Mouse (Mus musculus) left cerebral cortex, postnatal 14 days (tissue): ENCODE data around the gene Fancc. TPM values are rescaled to one million over a fixed set of nuclear protein-coding genes. Genes with fewer than 3 reads are reported as not detected.
"Not testable (repeated sequence)": the region's sequence is repeated elsewhere in the genome, so short reads cannot be mapped to it uniquely, and the experiment has no call there.

Experiments used
- DNase-seq, 2 experiments: peaks; one replicate each; pipeline ENCODE4 v3.0.0; 2021 to 2022; ENCODE audit warnings: low spot score in 2 of 2, mixed read lengths in 1 of 2
- intact Hi-C: fragments of 180-260 bp; cut with DNase I; formaldehyde crosslinking; loops from one replicate; pipeline ENCODE4 v1.15.1; 2025
- total RNA-seq, 2 experiments: library from RNA; stranded (reverse); gene quantifications; 2 replicates each; pipeline ENCODE4 v1.2.3; 2021

Fancc gene
- total RNA-seq, 2 experiments from 2014 or later, result 5.4 to 5.6 TPM

DNA sequence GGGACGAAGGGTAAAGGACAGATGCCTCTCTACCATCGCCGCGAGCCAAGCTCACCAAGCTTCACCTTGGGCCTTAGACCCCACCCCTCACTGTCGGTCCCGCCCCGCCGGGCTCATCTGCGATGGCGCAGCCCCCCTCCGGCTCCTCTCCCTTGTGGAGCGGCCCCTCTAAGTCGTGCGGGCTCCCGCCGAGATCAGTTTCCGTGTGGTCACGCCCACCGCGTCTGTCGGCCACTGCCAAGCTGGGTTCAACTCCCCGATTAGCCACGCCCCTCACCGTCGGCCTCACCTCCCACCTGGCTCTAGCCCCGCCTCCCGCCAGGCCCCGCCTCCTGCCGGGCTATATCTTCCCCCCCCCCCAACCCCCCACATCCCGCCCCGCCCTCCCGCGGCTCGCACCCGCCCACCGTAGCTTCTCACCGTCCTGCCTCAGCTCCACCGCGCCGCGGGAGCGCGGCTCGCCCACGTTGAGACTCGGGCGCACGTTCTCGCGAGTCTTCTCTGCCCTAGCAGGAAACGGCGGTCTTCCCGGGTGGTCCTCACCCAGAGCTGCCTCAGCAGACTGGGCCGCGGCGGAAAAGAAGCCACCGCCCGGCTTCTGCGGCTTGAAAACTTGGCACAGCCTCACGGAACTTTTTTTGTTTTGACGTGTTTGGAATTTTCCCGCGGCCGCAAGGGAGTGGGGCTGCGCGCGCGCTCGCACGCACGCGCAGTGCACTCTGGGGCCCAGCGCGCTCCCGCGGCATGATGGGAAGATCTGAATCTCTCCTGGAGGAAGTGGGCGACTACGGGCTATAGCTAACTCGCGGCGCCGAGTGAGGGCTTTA, 65.8 kb downstream of the Fancc start:
- DNase-seq, result peak; percentile 90 to 91
- intact Hi-C loops, result loop anchor here (5.0 kb wide), 1 partner anchor 131 kb away; no protein-coding TSS in a partner anchor

DNA sequence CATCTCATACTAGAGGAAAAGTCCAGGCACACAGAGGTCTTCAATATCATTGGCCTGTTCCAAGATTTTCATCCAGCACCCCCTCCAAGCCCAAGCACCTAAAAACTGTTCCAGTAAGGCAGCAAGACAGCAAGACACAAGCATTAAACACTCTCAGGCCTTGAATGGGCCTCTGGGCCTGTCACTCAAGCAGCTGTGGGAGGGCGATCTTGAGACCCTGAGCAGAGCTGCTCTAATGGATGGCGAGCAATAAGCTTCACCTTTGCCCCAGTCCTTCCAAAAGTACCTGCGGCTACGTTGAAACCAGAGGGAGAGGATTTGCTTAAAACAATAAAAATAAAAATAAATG, 66.4 kb downstream of the Fancc start:
- intact Hi-C loops, result loop anchor here (5.0 kb wide), 1 partner anchor 132 kb away; no protein-coding TSS in a partner anchor
- peak; percentile 8 to 20 for DNase-seq

DNA sequence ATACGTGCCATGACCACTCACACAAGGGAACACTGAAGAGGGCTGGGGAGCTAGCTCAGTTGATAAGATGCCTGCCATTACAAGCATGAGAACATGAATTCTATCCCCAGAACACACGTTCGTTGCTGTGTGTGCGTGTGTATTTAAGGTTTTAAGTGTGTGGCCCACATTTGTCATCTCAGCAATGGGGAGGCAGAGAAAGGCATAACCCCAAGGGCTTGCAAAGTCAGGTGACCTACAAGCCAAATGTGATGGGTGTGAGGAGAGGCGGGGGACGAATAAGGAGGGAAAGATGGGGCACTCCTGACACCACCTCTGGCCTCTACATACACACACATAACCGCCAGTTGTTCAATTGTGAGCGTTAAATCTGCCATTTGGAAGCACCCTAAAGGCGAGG, 66.9 kb downstream of the Fancc start:
- intact Hi-C loops, result loop anchor here (5.0 kb wide), 1 partner anchor 132 kb away; no protein-coding TSS in a partner anchor

DNA sequence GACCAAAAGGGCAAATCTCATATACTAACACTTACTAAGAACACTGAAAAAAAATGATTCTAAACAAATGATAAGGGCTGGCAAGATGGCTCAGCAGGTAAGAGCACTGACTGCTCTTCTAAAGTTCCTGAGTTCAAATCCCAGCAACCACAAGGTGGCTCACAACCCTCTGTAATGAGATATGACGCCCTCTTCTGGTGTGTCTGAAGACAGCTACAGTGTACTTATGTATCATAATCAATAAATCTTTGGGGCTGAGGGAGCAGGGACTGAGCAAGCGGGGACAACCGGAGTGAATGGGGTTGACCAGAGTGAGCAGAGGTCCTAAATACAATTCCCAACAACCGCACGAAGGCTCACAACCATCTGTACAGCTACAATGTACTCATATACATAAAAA, 68.9 kb downstream of the Fancc start:
- intact Hi-C loops, DNase-seq: not testable (repeated sequence)

More for the DNA sequence above, 66.9 kb downstream of the Fancc start:
- DNase-seq, result no peak

DNA sequence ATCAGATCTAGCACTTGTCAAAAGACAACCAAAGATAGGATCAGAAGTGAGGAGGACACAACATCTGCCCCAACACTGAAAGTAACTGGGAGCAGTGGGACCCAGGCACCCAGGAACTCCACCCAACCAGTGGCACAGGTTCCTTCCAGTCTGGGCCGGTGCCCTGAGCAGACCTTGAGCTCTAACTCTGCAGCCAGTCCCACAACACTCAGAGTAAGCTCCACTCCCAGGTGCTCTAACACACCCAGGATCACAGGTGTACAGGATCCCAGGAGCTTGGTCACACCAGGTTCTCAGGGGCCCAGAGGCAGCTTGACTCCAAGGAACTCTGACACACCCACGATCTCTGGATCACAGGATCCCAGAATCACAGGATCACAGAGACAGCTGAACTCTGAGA, 74.0 kb downstream of the Fancc start:
- no peak for DNase-seq
- intact Hi-C loops, result no loop called here

DNA sequence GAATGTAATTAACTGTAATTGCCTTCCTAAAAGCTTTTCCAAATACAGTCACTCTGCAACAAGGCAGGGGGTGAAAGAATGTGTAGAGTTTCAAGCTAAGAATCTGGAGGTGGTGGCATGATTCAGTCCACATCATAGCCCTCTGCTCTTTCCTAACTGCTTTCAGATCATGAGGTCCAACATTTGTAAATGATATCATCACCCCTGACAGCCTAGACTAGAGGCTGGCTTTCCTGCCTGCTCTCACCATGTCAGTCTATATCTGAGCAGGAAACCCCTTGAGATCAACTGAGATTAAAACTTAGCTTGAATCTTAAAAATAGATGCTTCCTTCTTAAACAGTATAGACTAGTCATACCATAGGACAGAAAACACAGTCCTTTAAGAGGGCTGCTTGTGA, 75.9 kb downstream of the Fancc start:
- intact Hi-C loops, result no loop called here
- no peak for DNase-seq

DNA sequence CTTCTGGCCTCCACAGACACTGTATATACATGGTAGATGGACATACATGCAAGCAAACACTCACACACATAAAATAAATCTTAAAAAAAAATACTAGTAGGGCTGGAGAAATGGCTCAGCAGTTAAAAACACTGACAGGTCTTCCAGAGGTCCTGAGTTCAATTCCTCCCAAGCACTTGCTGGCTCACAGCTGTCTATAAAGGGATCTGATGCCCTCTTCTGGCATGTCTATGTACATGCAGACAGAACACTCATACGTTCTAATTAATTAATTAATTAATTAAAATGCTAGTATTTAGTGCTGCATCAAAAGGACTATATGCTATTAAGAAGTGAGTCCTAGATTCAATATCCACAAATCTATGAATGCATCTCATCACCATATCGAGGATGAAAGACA, 78.9 kb downstream of the Fancc start:
- intact Hi-C loops, result no loop called here
- no peak for DNase-seq

DNA sequence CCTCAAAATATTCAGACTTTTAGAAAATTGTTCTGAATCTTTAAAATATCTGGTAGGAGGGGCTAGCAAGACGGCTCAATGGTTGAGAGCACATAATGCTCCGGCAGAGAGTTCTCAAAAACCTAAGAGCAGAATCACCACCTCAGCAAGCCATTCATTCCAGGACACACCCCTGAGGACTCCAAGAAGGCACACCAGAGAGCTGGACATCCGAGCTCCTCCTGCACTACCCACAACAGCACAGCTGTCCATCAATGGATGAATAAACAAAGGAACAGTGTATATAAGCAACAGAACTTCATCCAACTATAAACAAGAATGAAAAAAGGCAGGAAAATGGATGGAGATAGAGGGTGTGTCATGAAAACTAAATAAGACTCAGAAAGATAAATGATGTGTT, 80.3 kb downstream of the Fancc start:
- intact Hi-C loops, result no loop called here
- no peak for DNase-seq

DNA sequence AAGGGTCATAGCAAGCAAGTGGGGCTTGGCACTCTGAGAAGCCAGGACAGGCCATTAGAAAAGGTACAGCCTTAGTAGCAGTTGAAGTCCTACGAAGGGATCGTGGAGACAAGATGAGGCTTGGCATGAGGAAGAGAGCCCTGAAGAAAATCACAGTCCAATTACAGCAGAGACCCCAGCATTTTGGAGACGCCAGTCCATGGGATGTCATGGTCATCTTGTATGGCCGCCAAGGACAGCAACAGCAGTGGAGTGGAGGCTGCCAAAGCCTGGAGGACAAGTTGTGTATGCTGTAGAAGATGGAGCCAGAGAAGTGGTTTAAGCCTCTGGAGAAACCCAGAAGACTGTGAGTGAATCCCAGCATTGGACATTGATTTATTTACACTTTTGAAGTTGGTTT, 84.4 kb downstream of the Fancc start:
- intact Hi-C loops, result no loop called here
- DNase-seq, result no peak

DNA sequence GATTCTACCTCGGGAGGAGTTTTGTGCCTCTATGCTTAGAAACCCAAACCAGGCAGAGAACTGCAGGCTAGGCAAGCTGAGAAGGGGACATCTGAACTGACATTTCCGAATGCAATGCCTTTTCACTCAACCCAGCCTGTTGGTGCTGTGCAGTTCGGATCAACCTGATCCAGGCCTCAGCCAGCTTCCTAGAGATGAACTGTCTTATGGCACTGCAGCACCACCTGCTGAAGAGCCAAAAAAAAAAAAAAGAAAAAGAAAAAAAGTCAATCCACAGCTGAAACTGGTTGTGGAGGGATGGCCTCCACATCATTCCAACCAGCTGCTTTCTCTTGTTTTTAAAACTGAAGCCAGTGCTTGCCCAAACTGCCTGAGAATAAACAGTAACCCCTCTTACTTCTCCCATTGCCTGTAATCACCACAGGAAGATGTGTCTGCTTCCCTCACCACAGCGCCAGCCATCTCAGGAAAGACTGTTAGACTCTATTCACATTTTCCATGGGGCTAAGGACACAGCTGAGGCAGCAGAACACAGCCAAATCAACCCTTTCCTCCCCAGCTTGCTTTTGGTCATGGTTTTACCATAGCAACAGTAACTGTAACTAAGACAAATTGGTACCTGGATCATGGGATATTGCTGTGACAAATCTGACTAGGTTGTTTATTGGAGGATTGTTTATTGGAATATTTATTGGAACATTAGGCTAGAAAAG, 85.6 kb downstream of the Fancc start:
- no peak for DNase-seq
- intact Hi-C loops, result no loop called here

DNA sequence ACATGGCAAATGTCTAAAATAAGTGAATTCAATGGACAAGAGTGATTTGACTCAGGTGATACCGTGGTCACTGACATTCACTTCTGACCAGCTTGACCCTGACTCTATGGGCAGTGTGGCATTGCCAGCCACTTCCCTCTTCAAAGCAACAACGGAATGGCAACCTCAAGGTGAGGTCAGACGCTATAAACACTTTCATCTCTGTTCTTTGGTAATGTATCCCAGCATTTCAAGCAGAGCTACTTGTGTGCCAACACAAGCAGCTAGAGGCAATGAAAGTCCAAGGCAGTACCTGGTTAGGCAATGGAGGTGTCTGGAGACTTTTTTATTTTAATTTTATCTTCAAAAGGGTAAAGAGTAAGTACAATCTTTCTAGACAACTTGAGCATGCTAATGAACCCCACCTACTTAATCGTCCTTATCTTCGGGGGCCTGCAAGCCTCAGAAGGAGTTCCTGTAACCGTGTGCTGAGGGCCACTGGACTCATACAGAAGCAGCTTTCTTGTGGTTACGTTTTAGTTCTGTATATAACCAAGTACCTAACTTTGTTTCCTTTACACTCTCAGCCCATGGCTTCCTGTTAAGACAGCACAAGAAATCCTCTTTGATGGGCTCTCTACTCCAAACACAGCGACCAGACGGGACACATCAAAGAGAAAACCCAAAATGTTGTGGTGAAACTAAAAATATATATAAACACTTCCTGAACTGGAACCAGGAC, 86.3 kb downstream of the Fancc start:
- no peak for DNase-seq
- intact Hi-C loops, result no loop called here

DNA sequence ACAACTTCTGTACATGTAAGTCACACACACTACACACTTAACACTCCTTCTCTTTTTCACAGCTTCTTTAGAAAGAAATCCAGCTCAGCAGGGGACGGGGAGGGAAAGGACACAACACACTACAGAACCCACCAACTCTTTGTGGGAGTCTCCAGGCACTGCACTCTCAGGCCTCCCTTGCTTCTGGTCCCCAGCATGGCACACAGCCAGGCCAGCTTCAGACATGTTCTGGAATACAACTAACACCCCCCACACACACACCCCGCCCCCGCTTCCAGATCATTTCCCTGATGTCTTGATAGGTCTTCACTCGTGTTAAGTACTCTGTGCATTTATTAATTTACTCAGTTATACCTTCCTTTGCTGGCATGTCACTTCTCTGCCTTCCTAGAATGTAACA, 91.9 kb downstream of the Fancc start:
- intact Hi-C loops, result no loop called here
- DNase-seq, result no peak

DNA sequence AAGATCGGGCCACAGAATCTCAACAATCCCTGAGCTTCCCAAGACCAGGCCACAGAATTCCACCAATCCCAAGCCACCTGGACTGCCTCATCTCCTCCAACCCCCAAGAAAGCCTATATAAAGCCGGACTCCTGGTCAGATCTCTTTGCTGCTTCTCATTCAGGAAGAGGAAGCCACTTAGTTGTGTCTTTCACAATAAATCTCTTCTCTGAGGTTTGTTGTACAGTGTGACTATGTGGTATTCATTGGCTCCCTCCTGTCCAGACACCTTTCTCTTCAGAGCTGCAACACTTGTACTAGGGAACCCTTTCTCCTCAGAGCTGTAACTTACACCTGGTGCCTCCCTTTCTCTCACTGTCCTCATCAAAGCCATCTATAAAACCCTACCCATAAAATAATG, 92.4 kb downstream of the Fancc start:
- DNase-seq, result no peak
- intact Hi-C loops, result no loop called here

DNA sequence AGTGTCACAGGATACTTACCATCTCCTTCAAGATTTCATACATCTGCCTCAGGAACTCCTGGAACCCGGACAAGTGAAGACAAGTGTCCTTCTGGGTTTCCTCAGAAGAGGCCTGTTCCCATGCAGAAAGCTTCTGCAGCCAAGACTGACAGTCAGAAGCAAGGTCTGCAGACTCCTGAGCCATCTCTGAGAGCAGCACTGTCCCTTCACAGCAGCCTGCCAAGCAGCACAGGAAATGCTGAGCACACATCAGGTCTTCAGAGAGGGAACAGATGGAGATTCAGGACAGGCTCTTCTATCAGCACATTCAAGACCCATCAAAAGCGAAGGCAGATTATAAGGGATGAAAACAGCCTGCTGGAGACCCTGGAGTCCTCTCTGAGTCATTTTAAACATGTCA, 94.3 kb downstream of the Fancc start:
- no peak for DNase-seq
- intact Hi-C loops, result no loop called here

DNA sequence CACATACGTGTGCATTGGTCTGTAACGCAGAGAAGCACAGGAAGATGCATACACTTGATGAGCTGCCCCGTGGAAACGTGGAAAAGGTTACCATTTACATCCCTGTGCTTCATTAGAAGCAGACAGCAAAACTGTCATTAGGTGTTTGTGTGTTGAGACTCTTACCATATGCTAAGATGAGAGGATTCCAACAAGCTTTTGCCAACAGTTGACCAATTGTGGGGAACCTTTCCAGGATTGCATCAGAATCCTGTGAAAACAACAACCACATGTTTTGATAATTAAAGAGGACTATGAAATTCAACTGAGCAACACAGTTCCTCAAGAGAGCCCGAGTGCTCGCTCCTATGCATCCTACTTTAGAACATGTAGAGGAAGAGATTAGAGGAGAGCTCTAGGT, 97.0 kb downstream of the Fancc start:
- no peak for DNase-seq
- intact Hi-C loops, result no loop called here

DNA sequence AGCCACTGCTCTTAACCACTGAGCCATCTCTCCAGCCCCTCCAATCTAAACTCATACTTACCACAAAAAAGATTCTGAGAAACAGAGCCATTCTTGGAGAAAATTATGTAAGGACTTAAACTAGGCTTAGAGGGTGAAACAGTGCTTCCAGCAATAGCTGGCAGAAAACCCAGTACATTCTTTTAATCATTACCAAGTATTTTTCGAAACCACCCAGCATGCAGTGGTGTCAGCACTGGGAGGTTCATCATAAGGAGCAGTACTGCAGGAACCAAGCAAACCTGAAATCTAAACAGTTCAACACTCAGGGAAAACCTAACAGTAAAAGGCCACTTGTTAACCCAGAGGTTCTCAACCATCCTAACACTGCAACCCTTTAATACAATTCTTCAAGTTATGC, 99.7 kb downstream of the Fancc start:
- intact Hi-C loops, result no loop called here
- DNase-seq, result no peak

DNA sequence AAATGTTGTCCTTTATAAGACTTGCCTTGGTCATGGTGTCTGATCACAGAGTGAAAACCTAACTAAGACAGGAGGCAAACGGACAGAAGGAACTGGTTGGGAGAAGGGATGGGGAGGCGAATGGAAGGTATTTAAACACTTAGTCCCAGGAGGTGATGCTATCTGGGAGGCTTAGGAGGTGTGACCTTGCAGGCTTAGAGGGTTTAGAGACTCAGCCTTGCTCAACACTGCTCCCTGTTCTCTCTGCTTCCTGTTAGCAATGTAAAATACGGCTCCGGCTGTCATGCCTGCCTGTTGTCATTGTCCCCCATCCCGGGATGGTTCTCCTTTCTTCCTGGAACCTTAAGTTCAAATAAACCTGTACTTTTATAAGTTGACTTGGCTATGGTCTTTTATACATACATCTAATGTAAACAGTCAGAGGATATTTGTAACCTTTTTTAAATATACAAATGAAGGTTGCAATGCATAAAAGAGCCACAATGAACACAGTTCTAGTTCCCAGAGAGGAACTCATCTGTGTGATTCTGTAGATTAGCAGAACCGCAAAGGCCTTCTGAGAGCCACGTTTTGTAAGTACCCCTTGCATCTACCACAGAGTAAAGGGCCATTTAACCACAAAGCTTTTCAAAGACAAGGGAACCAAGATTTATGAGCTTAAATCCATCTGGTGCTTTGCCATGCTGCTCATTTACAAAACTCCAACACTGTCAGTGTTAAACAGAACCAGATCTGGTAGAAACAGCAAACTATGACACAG, 102.6 kb downstream of the Fancc start:
- intact Hi-C loops, result no loop called here
- no peak for DNase-seq

DNA sequence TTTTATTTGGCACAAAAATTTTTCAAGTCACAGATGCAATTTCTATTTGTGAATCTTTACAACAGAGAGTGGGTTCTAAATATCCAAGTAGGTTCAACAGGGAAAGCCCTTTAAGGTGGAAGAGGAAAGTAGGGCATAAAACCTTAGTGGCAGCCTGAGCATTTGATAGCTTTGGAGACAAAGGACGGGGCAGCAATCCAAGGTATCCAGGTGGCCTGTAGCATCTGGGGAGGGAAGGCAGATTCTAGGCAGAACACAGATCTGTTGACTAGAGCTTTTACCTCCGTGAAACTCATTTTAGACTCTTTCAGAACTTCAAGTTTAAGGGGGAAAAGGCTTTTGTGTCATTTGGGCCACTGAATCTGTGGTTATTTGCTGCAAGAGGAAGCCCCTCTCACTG, 111.8 kb downstream of the Fancc start:
- intact Hi-C loops, result no loop called here

DNA sequence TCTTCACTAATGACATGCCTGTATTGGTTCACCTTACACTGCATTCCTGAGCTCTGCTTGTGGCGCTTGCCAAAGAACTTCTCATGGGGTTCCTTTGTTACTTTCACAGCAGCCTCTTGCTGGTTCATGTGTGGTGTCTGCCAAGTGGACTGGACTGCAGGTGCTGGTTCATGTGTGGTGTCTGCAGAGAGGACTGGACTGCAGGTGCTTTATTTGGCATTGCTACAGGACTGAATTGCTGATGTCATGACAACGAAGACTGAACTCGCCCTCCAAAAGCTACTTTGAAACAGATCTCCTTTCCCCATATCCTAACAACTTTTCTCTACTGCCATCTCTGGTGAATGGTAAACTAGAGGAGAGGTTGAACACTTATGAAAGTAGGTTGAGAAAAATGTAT, 112.3 kb downstream of the Fancc start:
- intact Hi-C loops, result no loop called here

More for the DNA sequence above, 111.8 kb downstream of the Fancc start:
- DNase-seq, result no peak

DNA sequence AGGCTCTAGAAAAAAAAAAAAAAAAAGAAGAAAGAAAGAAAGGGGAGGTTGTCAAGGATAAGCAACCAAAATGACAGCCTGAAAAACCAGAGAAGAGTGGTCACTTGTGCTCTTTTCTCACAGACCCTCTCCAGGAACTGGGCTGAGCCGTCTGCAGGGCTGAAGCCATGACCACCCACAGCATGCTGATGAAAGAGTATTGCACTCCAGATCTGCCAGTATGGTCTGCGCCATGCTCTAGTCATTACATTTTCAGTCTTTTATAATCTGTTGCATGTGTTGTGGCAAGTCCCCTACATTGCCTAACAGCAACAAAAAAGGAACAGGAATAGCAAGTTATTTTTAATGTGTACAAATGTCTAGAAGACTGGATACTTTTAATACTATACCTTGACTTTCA, 114.9 kb downstream of the Fancc start:
- intact Hi-C loops, result no loop called here
- DNase-seq, result no peak

More for the DNA sequence above, 112.3 kb downstream of the Fancc start:
- DNase-seq, result no peak
